Mouse (Mus musculus) adrenal gland (tissue): ENCODE measurements around the gene Slc6a20a.

Experiments used
- intact Hi-C: fragments of 180-260 bp; cut with DNase I; formaldehyde crosslinking; loops from one replicate; pipeline ENCODE4 v1.15.1; 2025

The Slc6a20a gene

GRCm38 (mm10) chr9:123638668-123639089 is 40.0 kb downstream of the Slc6a20a start:
- intact Hi-C loops: loop anchor here (5.0 kb wide), 2 partner anchors 69 to 159 kb away; no protein-coding TSS in a partner anchor

DNA sequence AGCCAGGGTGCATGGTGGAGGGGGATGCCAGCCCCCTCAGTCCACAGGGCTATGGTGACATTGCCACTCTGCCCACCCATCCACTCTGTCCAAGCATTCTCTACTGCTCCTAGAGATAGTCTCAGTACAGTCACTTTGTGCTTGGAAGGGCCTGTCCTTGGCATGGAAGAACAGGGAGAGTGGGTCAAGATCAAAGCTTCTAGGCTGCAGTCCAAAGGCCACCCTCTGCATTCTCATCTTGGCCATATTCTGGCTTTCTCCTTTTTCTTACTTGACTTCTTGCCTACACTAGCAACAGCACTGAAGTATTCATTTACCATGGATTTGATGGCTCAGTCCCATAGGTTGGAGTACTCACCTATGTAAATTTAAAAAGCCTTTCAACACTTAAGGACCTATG is 40.5 kb downstream of the Slc6a20a start:
- intact Hi-C loops: loop anchor here (5.0 kb wide), 2 partner anchors 69 to 159 kb away; no protein-coding TSS in a partner anchor

- intact Hi-C loops: loop anchor here (5.0 kb wide), 2 partner anchors 71 to 161 kb away; no protein-coding TSS in a partner anchor
Observed at GRCm38 (mm10) chr9:123636771-123637170, 41.9 kb downstream of the Slc6a20a start.

- intact Hi-C loops: no loop called here
Observed at GRCm38 (mm10) chr9:123632993-123633392, 45.7 kb downstream of the Slc6a20a start.

DNA sequence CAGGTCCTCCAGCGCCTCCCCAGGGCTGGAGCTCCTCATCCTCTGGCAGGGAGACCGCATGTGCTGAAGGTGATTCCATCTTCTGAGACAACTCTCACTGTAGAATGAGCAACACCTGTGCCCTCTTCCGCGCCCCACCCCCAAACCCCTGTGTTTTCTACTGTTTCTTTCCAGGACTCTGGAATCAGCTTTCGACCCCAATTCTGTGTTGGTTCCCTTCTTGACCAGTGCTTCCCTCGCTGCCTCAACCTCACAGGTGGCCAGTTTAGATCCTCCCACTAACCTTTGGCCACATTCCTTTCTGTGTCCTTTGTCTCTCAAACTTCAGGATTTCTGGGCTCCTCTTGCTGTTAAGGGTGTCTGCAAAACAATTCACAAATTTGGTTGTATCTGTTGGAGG is 46.4 kb downstream of the Slc6a20a start, which contains the start of gene Slc6a20b:
Slc6a20b (minus strand) TSS at position 285 of the 400 bp plus-strand sequence.
- intact Hi-C loops: no loop called here

- intact Hi-C loops: no loop called here
Observed at GRCm38 (mm10) chr9:123631666-123632065, 47.0 kb downstream of the Slc6a20a start.

DNA sequence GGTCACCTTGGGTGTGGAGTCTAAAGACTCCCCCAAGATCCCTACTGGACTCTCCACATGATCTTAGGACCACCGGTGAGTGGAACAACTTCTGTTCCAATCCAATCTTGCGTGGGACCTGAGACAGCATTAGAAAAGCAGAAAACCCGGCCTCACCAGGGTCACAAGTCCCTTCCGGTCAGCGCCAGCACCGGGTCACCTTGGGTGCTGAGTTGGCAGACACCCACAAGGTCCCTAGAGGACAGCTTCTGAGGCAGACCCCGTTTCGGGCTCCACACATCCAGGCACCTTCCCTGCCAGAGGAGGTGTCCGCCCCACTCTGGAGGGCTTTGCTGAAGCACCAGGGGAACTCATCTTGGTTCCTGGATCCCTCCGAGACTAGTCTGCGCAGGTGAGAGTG is 52.9 kb downstream of the Slc6a20a start:
- intact Hi-C loops: no loop called here

DNA sequence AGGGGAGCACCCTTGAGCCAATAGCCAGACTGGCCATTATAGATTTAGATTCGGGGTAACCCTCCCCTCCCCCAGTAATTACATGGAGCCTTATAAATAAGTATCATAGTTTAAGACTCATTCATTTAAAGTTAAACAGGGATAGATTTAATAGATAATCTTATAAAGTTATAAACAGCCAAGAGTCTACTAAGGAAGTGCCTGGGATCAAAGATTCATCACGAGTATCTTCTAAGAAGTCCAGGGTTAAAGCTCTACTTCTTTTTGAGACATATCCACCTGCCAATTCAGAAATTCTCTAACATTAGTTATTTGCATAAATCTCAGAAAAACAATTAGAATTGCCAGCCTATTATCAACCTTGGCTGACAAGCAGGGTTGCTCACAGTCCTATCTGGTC is 53.9 kb downstream of the Slc6a20a start:
- intact Hi-C loops: no loop called here

DNA sequence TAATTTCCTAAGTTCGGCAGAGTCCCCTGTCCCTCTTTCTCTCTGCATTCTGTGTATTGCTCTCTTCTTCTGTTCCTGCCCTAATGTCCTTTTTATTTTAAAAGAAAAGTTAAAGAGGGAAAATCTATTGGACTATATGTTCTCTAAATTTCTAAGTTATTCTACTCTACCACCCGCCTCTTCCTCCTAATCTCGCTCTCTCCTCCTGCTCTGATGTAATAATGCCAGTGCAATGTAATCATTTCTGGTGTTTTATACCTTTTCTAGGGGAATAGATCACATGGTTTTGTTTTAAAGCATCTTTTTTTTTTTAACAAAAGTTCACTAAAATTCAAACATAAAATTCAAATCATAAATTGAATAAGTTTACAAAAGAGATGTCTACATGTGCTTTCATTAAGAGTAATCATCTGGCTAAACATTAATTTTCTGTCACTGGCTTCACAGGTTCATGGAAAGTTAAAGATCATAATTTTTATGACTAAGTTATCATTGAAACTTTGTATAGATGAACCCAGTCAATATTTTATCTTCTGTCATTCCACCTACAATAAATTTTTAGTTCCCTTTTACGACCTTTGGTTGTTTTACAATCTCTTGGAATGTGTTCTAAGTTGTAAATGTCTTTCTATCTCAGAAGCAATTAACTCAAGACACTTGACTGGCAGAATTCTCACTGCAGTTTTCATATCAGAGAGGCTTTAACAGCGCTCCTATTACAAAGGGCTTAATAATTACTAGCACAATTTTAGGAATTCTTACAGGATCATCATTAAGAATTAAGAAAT is 58.2 kb downstream of the Slc6a20a start:
- intact Hi-C loops: no loop called here

DNA sequence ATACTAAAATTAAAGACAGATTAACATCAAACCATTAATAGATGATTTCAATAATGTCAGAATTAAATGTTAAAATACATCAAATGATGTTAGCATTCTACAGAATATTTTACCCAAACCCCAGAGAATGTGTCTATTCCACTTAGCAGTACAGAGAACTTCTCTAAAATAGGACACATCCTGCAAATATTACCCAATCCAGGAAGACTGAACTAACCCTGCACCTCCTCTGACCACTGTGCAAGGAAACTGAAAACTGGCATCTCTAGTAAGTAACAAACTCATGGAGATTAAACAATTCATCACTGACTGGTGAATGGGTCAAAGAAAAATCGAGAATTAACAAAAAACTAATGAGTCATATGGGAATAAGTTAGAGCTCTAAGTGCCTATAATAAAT is 77.2 kb downstream of the Slc6a20a start:
- intact Hi-C loops: no loop called here

- intact Hi-C loops: no loop called here
Observed at GRCm38 (mm10) chr9:123597376-123597775, 81.3 kb downstream of the Slc6a20a start.

DNA sequence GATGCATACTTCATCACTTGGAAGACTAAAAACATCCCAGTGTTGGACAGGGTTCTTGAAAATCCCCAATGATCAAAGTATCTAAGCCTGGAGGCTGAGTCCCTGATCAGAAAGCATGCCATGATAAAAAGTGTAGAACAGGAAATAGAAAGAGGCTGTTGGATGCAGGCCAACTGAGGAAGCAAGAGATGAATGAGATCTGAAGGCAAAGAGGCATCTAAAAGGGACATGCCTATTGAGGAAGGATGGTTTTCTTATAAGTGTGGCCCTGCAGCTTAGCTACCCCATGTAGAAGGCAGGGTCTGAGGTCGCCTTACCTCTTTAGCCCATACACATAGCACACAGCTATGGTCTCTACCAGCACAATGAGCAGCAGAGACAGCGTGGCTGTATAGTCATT is 81.8 kb downstream of the Slc6a20a start:
- intact Hi-C loops: no loop called here

GRCm38 (mm10) chr9:123595194-123595593 is 83.5 kb downstream of the Slc6a20a start:
- intact Hi-C loops: no loop called here

DNA sequence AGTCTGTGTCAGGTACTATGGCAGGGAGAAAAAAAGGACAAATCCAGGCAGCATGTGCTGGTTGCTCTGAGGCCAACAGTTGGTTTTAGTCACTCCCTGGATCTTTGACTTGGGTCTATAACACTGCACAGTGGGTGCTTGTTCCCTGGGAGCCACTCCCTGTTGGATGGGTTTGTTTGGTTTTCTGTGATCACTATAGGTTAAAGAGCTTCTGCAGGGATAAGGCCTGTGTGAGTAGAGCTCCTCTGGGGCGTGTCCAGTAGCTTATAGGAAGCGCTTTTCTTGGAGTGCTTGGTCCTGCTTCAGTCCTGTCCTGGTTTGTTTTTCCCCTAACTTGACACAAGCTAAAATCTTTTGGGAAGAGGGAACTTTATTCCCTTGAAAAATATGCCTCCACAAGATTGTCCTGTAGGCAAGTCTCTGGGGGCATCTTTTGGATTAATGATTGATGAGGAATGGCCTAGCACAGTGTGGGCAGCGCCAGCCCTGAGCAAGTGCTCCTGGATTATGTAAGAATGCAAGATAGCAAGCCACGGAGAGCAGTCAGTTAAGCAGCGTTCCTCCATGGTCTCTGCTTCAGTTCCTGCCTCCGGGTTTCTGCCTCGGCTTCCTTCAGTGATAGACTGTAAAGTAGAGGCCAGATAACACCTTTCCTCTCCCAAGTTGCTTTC is 89.3 kb downstream of the Slc6a20a start:
- intact Hi-C loops: loop anchor here (10.0 kb wide), 2 partner anchors 115 to 225 kb away; no protein-coding TSS in a partner anchor
